Mouse (Mus musculus) left cerebral cortex, adult 18-20 months (tissue): ENCODE data around the gene Olfr533. TPM values are rescaled to one million over a fixed set of nuclear protein-coding genes. Genes with fewer than 3 reads are reported as not detected.
"Not testable (repeated sequence)": the region's sequence is repeated elsewhere in the genome, so short reads cannot be mapped to it uniquely, and the experiment has no call there.

Source experiments
- DNase-seq, 2 experiments: peaks; one replicate each; pipeline ENCODE4 v3.0.0; 2021 to 2022; ENCODE audit warnings: low spot score in 2 of 2, mixed read lengths in 1 of 2
- long read RNA-seq, 2 experiments: library from polyadenylated mRNA; stranded (forward); transcript quantifications; one replicate each; pipeline ENCODE4 v2.0.0; 2021
- total RNA-seq, 2 experiments: library from RNA; stranded (reverse); gene quantifications; 2 replicates each; pipeline ENCODE4 v1.2.3; 2021

Gene Olfr533
- not detected for total RNA-seq
- long read RNA-seq, experiment 1, result 0 reads
- long read RNA-seq, experiment 2, result 0 reads

- DNase-seq, result not testable (repeated sequence)
Measured at GRCm38 (mm10) chr7:140463070-140463469, at the start of gene Olfr533. Gene Olfr533 (plus strand): TSS chr7:140463370.

- no peak for DNase-seq
Measured at GRCm38 (mm10) chr7:140421539-140421938, 41.6 kb upstream of the Olfr533 start, which contains the start of gene Olfr532. Gene Olfr532 (minus strand): TSS chr7:140421639.

GRCm38 (mm10) chr7:140443141-140443540, 20.0 kb upstream of the Olfr533 start:
- DNase-seq, result no peak

GRCm38 (mm10) chr7:140477886-140478285, 14.7 kb downstream of the Olfr533 start:
- DNase-seq, result peak; percentile 9 to 29

DNA sequence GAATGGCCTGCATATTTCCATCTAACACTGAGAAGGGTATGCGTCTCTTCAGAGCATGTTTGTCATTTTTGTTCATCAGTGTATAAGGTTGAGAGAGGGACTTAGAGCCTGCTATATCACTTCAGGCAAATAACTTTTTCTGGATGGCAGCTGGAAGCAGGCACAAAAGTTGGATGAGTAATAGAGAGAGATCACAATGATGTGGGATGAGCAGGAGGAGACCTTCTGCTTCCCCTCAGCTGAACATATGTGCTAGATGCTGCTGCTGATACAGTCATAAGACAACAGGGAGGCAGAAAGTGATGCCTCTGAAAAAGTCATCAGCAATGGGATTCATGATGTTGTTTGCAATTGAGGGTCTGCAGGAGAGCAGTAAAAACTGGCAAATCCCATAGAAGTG, 15.6 kb downstream of the Olfr533 start:
- DNase-seq, result peak; percentile 54 to 61

DNA sequence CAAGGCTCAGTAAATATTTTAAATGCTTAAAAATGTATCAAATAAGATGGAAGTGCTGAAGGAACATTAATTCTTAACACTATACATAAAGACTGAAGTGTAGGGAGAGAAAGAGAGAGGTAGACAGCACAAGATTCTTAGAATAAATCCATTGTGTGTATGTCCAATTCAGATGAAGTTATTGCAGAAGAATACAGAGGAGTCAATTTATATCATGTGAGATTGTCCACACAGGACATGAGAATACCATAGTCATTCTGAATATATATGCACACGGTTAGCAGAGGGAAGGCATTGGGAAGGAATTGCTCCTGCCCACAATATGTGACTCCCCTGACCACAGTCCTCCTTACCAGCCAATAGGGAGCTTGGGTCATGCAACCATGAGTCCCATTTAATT, 20.7 kb downstream of the Olfr533 start, which contains the start of gene Olfr535:
TSS of gene Olfr535 (plus strand) at position 301 of the 400 bp plus-strand sequence.
- DNase-seq, result no peak

DNA sequence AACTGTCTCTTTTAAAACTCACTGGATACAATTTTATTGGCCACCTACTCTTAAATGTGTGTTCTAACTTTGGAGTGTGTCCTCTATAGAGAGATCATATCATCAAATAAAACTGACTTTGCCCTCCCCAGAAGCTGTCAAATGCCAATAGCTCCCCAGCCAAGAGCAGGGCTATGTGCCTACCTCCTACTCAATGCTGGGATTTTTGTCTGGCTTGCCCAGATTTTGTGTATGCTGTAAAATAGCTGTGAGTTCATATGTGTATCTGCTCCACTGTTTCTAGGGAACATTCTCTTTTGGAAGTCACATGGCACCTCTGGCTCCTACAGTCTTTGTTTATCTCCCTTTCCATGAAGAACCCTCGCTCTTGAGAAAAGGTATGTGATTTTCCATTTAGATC, 25.8 kb downstream of the Olfr533 start:
- no peak for DNase-seq

DNA sequence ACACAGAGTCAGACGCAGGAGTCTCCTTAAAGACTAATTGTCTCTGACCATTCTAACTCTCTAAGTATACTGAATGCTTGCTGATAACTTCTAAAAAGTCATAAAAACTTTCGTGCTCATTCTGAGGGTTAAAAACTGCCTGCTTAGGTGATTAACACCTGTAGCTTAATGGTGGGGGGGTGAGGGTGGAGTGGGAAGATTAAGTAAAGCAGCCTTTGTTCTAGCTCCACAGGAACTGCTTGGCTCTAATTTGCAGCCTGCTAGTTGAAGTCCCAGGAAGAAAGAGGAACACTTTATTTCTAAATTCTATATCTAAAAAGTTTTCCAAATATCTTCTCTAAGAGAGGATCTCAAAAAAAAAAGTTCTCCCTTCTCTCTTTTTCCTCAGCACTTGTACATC, 31.1 kb downstream of the Olfr533 start:
- DNase-seq, result no peak

DNA sequence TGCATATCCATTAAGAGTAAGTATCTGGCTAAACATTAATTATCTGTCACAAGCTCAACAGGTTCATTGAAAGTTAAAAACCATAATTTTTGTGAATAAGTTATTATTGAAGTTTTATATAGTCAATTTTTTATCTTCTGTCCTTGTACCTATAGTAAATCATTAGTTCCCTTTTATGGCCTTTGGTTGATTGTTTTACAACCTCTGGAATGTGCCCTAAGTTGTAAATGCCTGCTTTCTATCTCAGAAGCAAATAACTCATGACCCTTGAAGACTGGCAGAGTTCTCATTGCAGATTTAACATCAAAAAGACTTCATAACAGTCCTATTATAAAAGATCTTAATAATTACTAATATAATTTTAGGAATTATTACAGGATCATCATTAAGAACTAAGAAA, 31.5 kb downstream of the Olfr533 start:
- no peak for DNase-seq

DNA sequence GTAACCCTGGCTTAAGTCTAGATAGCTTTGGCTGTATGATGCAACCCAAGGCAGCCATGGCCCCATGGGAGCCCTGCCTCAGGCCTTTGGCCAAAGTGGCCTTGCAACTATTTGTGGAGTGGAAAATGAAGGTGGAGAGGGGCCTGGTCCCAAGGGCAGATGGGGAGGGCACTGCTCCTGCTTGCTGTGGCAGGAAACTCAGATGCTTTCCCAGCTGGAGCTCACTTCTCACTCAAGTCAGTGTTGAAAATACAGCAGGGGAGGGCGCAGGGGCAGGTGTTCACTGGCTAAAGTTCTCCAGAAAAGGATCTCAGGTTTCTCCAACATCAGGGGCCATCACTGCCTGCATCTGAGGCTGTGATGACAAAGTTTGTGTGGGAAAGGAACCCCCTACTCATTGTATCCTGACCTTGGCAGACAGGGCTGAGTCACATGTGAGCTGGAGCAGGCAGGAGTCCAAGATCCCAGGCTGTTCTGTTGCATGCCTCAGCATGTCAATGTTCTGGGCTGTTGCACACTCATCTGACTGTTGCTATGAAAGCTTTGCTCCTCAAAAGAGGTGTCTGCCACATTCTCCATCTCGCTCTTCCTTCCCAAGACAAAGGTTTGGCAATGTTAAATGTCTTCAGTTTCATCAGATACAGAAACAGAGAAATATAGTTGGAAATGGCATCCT, 44.3 kb downstream of the Olfr533 start, which contains the start of gene Olfr536:
TSS of gene Olfr536 (minus strand) at position 51 of the 676 bp plus-strand sequence.
- DNase-seq, result not testable (repeated sequence)

Other genes with a start within 250 kb of the Olfr533 start
- not detected for gene Cd163l1, start 245.1 kb upstream of the Olfr533 start, total RNA-seq
- gene 5830411N06Rik, start 216.1 kb upstream of the Olfr533 start, total RNA-seq, result under 1 TPM; 0.40 to 0.42 TPM
- not detected for gene Olfr525, start 142.5 kb upstream of the Olfr533 start, total RNA-seq
- not detected for gene Olfr527, start 129.4 kb upstream of the Olfr533 start, total RNA-seq
- not detected for gene Olfr60, start 101.7 kb upstream of the Olfr533 start, total RNA-seq
- not detected for gene Olfr530, start 87.0 kb upstream of the Olfr533 start, total RNA-seq
- not detected for gene Olfr531, start 60.5 kb upstream of the Olfr533 start, total RNA-seq
- gene Olfr532, start 41.7 kb upstream of the Olfr533 start, total RNA-seq, result not detected
- not detected for gene Olfr535, start 20.8 kb downstream of the Olfr533 start, total RNA-seq
- not detected for gene Olfr536, start 44.0 kb downstream of the Olfr533 start, total RNA-seq
- not detected for gene Olfr538, start 104.5 kb downstream of the Olfr533 start, total RNA-seq
- under 1 TPM; 0.05 to 0.07 TPM for gene Olfr46, start 137.9 kb downstream of the Olfr533 start, total RNA-seq
- not detected for gene Olfr61, start 165.6 kb downstream of the Olfr533 start, total RNA-seq
- not detected for gene Olfr53, start 183.1 kb downstream of the Olfr533 start, total RNA-seq
- under 1 TPM; 0.05 to 0.07 TPM for gene Olfr539, start 196.6 kb downstream of the Olfr533 start, total RNA-seq
- not detected for gene Olfr45, start 218.6 kb downstream of the Olfr533 start, total RNA-seq
- not detected for gene Olfr541, start 233.9 kb downstream of the Olfr533 start, total RNA-seq